Mouse (Mus musculus): Measurements from ENCODE around the gene Dhh.

DNA sequence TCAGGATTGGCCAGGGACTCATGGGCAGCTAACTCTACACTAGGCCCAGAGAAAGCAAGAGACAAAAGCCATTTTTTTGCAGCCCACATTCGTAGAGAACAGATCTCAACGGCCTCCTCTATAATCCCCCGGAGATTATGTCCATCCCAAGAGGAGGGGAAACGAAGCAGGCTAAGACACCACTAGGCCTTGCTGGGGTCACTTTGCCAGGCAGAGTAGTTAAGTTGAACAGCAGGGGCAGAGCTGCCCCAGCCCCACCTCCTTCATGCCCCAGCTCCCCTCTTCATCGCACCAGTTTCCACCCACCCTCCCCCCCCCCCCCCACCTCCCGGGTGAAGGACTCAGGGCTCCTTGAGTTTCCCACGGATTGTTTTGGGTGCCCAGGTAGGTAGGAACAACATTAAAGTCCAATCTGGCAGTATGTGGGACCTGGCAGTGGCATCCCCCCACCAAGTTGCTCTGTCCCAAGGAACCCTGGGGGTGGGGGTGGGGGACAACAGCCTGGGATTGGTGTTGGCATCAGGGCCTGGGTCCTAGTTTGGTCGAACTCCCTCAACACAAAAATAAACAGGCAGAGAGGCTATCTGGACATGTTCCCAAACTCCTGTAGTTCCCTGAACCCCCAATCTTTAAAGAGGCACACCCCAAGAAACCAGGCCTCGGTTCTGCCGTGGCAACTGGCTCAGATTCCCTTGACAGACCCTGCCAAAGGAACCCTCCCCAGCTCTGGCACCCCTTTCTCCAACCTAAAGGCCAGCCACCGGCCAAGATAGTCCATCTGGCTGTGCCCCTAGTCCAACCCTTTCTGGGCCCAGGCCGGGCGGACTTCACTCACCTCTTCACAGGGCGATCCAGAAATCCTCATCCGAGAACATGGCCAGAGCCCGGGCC lies 27.9 kb downstream of the Dhh start:
- no peak for TF ChIP-seq CTCF (IDR thresholded peaks at IDR 0.05; ENCODE audit: low read depth)
- TF ChIP-seq EP300 (IDR thresholded peaks at IDR 0.05; ENCODE audit: low read depth), result no peak

Measured in heart, postnatal 0 days (tissue).